Mouse (Mus musculus) MEL (cell line): ENCODE data around the gene Cgref1. TPM values are rescaled to one million over a fixed set of nuclear protein-coding genes. Genes with fewer than 3 reads are reported as not detected.

Source experiments
- DNase-seq: peaks from one replicate; pipeline ENCODE4 v3.0.0; 2011; ENCODE audit warnings: low read depth, low spot score
- H3K27ac ChIP-seq: 2 replicates; pipeline ENCODE4 v1.5.1; 2012; ENCODE audit warnings: low read depth, mild to moderate bottlenecking, control low read depth, low read length, moderate library complexity; ENCODE audit not compliant: control insufficient read depth
- H3K27me3 ChIP-seq, 2 experiments: fragments of 150-350 bp in 1 of 2; sonication (generic) in 1 of 2; 2 replicates each; pipeline ENCODE4 v1.6.1; 2012; ENCODE audit warnings: low read length in 2 of 2, mild to moderate bottlenecking in 2 of 2, improper control_type of control experiment in 1 of 2, moderate library complexity in 1 of 2; ENCODE audit not compliant: insufficient read depth in 2 of 2, control insufficient read depth in 1 of 2
- H3K36me3 ChIP-seq, 2 experiments: 2 replicates each; pipeline ENCODE4 v1.6.1; 2012 to 2014; ENCODE audit warnings: low read length in 2 of 2, improper control_type of control experiment in 1 of 2, inconsistent platforms in 1 of 2, mild to moderate bottlenecking in 1 of 2; ENCODE audit not compliant: insufficient read depth in 2 of 2, control insufficient read depth in 1 of 2
- H3K4me1 ChIP-seq, 2 experiments: fragments of 150-350 bp in 1 of 2; sonication (generic) in 1 of 2; 2 replicates each; pipeline ENCODE4 v1.6.1; 2012; ENCODE audit warnings: low read length in 2 of 2, improper control_type of control experiment in 1 of 2, mild to moderate bottlenecking in 1 of 2; ENCODE audit not compliant: insufficient read depth in 2 of 2, control insufficient read depth in 1 of 2
- H3K4me3 ChIP-seq, 2 experiments: fragments of 150-350 bp in 1 of 2; sonication (generic) in 1 of 2; 2 replicates each; pipeline ENCODE4 v1.5.1; 2012; ENCODE audit warnings: low read depth in 2 of 2, low read length in 2 of 2, mild to moderate bottlenecking in 2 of 2, moderate library complexity in 2 of 2, control low read depth in 1 of 2, improper control_type of control experiment in 1 of 2; ENCODE audit not compliant: control insufficient read depth in 1 of 2, insufficient read depth in 1 of 2
- H3K79me2 ChIP-seq: 2 replicates; pipeline ENCODE4 v1.6.1; 2012; ENCODE audit warnings: mild to moderate bottlenecking, low read length, moderate library complexity; ENCODE audit not compliant: control insufficient read depth, poor library complexity, insufficient read depth
- H3K9ac ChIP-seq: 2 replicates; pipeline ENCODE4 v1.6.1; 2012; ENCODE audit warnings: low read depth, mild to moderate bottlenecking, control low read depth, low read length, moderate library complexity; ENCODE audit not compliant: control insufficient read depth, poor library complexity, severe bottlenecking
- H3K9me3 ChIP-seq: fragments of 150-350 bp; sonication (generic); replicated peaks from 2 replicates; pipeline ENCODE4 v1.6.1; 2012; ENCODE audit warnings: mild to moderate bottlenecking, low read length, improper control_type of control experiment, moderate library complexity; ENCODE audit not compliant: insufficient read depth
- BHLHE40 ChIP-seq: IDR thresholded peaks from 2 replicates; pipeline ENCODE4 v1.6.1; 2012; ENCODE audit warnings: low read depth, mild to moderate bottlenecking, inconsistent platforms, low read length, improper control_type of control experiment, borderline replicate concordance
- CHD1 ChIP-seq: IDR thresholded peaks from 2 replicates; pipeline ENCODE4 v1.6.1; 2012; ENCODE audit warnings: low read depth, mild to moderate bottlenecking, inconsistent platforms, low read length, improper control_type of control experiment
- CHD2 ChIP-seq: IDR thresholded peaks from 2 replicates; pipeline ENCODE4 v1.6.1; 2011; ENCODE audit warnings: low read length, improper control_type of control experiment
- CTCF ChIP-seq, 3 experiments: IDR thresholded peaks in 2 of 3; conservative IDR thresholded peaks in 1 of 3; 2 replicates each; pipeline ENCODE4 v1.5.1; 2011 to 2012; ENCODE audit warnings: low read length in 3 of 3, low read depth in 2 of 3, mild to moderate bottlenecking in 2 of 3, improper control_type of control experiment in 1 of 3, inconsistent platforms in 1 of 3, mixed read lengths in 1 of 3, moderate library complexity in 1 of 3; ENCODE audit not compliant: control insufficient read depth in 1 of 3, insufficient read depth in 1 of 3, poor library complexity in 1 of 3, severe bottlenecking in 1 of 3
- EP300 ChIP-seq, 2 experiments: IDR thresholded peaks; 2 replicates each; pipeline ENCODE4 v1.6.1; 2011; ENCODE audit warnings: improper control_type of control experiment in 2 of 2, low read length in 2 of 2, low read depth in 1 of 2, mild to moderate bottlenecking in 1 of 2
- GABPA ChIP-seq: IDR thresholded peaks from 2 replicates; pipeline ENCODE4 v1.6.1; 2012; ENCODE audit warnings: low read depth, mild to moderate bottlenecking, inconsistent platforms, low read length, improper control_type of control experiment, moderate library complexity
- GATA1 ChIP-seq: IDR thresholded peaks from 2 replicates; pipeline ENCODE4 v1.6.1; 2011; ENCODE audit warnings: low read depth, low read length, improper control_type of control experiment
- MAFK ChIP-seq: IDR thresholded peaks from 2 replicates; pipeline ENCODE4 v1.6.1; 2011; ENCODE audit warnings: low read depth, mild to moderate bottlenecking, low read length, improper control_type of control experiment, borderline replicate concordance
- MAX ChIP-seq: IDR thresholded peaks from 2 replicates; pipeline ENCODE4 v1.6.1; 2011; ENCODE audit warnings: low read length, improper control_type of control experiment
- MAZ ChIP-seq: IDR thresholded peaks from 2 replicates; pipeline ENCODE4 v1.6.1; 2012; ENCODE audit warnings: low read depth, mild to moderate bottlenecking, inconsistent platforms, low read length, improper control_type of control experiment
- MYB ChIP-seq: IDR thresholded peaks from 2 replicates; pipeline ENCODE4 v1.6.1; 2011; ENCODE audit warnings: mild to moderate bottlenecking, low read depth, low read length, improper control_type of control experiment
- MYC ChIP-seq: IDR thresholded peaks from 2 replicates; pipeline ENCODE4 v1.6.1; 2011; ENCODE audit warnings: low read depth, mild to moderate bottlenecking, low read length, improper control_type of control experiment, moderate library complexity
- NELFE ChIP-seq: IDR thresholded peaks from 2 replicates; pipeline ENCODE4 v1.6.1; 2011; ENCODE audit warnings: low read depth, low read length, improper control_type of control experiment
- NRF1 ChIP-seq: IDR thresholded peaks from 2 replicates; pipeline ENCODE4 v1.6.1; 2014; ENCODE audit warnings: low read depth, mild to moderate bottlenecking, inconsistent platforms, low read length, improper control_type of control experiment, moderate library complexity; ENCODE audit not compliant: poor library complexity, insufficient read depth, severe bottlenecking
- POLR2A ChIP-seq, 2 experiments: IDR thresholded peaks; 2 replicates each; pipeline ENCODE4 v1.6.1; 2011 to 2012; ENCODE audit warnings: low read length in 2 of 2, mild to moderate bottlenecking in 2 of 2, control low read depth in 1 of 2, improper control_type of control experiment in 1 of 2, low read depth in 1 of 2, moderate library complexity in 1 of 2; ENCODE audit not compliant: control insufficient read depth in 1 of 2, insufficient read depth in 1 of 2, poor library complexity in 1 of 2
- POLR2AphosphoS5 ChIP-seq: IDR thresholded peaks from 2 replicates; pipeline ENCODE4 v1.6.1; 2012; ENCODE audit warnings: low read depth, borderline replicate concordance, mild to moderate bottlenecking, inconsistent platforms, low read length, moderate library complexity, mixed read lengths
- RAD21 ChIP-seq: IDR thresholded peaks from 2 replicates; pipeline ENCODE4 v1.6.1; 2011; ENCODE audit warnings: mild to moderate bottlenecking, low read depth, low read length, improper control_type of control experiment
- RCOR1 ChIP-seq: IDR thresholded peaks from 2 replicates; pipeline ENCODE4 v1.6.1; 2012; ENCODE audit warnings: low read depth, mild to moderate bottlenecking, inconsistent platforms, low read length, improper control_type of control experiment
- SMC3 ChIP-seq: IDR thresholded peaks from 2 replicates; pipeline ENCODE4 v1.6.1; 2011; ENCODE audit warnings: low read depth, low read length, improper control_type of control experiment
- TAL1 ChIP-seq: IDR thresholded peaks from 2 replicates; pipeline ENCODE4 v1.6.1; 2012; ENCODE audit warnings: mild to moderate bottlenecking, inconsistent platforms, low read length, moderate library complexity, mixed read lengths
- UBTF ChIP-seq: IDR thresholded peaks from 2 replicates; pipeline ENCODE4 v1.6.1; 2012; ENCODE audit warnings: low read depth, mild to moderate bottlenecking, inconsistent platforms, low read length, improper control_type of control experiment, moderate library complexity, borderline replicate concordance; ENCODE audit not compliant: insufficient read depth
- USF1 ChIP-seq: IDR thresholded peaks from 2 replicates; pipeline ENCODE4 v1.6.1; 2014; ENCODE audit warnings: low read depth, mild to moderate bottlenecking, inconsistent platforms, low read length, improper control_type of control experiment, moderate library complexity
- USF2 ChIP-seq, 2 experiments: IDR thresholded peaks; 2 replicates each; pipeline ENCODE4 v1.6.1; 2011 to 2012; ENCODE audit warnings: improper control_type of control experiment in 2 of 2, low read length in 2 of 2, borderline replicate concordance in 1 of 2, inconsistent platforms in 1 of 2, low read depth in 1 of 2, mild to moderate bottlenecking in 1 of 2; ENCODE audit not compliant: insufficient read depth in 1 of 2
- ZMIZ1 ChIP-seq: IDR thresholded peaks from 2 replicates; pipeline ENCODE4 v1.6.1; 2012; ENCODE audit warnings: low read depth, mild to moderate bottlenecking, inconsistent platforms, low read length, improper control_type of control experiment, moderate library complexity
- polyA plus RNA-seq, 2 experiments: library from polyadenylated mRNA; stranded (reverse) in 1 of 2; unstranded in 1 of 2; fragments of >175 nt in 1 of 2; fragments of >200 nt in 1 of 2; gene quantifications; 2 replicates each; pipeline versions ENCODE4 v1.2.1 to v1.2.4; 2012; ENCODE audit warnings: low replicate concordance in 2 of 2, low read depth in 1 of 2; ENCODE audit not compliant: insufficient read length in 2 of 2, insufficient read depth in 1 of 2, missing spikeins in 1 of 2
- total RNA-seq: library from RNA; depleted of rRNA; stranded (reverse); fragments of 300-350 nt; gene quantifications from 2 replicates; pipeline ENCODE4 v1.2.3, GENCODE M21; 2012

Gene Cgref1
- total and polyA plus RNA-seq, 3 experiments, result 1.4 TPM; not detected in 2

DNA sequence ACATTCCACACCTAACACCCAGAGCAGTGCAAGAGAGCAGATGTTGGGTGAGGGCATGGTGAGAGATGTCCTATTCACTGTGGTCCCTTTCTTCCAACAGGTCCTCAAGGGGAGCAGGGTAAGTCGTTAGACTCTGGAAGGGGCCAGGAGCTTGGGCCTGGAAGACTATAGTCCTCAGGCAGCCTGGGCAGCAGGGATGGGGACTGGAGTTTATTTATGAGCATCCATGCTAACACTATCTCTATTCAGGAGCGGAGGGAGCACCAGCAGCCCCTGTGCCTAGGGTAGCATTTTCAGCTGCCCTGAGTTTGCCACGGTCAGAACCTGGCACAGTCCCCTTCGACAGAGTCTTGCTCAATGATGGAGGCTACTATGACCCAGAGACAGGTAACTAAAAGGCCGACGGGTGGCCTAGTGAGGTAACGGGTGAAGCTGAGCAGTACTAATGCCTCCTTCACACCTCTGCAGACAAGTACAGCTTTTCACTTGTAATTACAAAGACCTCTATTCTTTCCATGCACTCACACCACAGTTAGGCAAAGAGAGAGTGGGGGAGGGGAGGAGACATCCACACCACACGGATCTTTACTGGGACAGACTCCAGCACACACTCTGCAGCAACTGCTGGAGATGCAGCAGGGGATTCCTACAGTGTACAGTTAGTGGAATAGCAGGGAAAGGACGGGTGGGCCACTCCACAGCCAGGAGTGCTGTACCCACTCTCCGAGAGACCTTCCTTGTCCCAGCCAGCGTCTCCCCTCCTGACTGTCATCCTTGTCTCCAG, 25.4 kb downstream of the Cgref1 start:
- no peaks in the 10 kb centered on the region for H3K9me3 ChIP-seq
- H3K27me3 ChIP-seq, result no peaks in the 10 kb centered on the region
- H3K36me3 ChIP-seq, result peaks cover 0 to 16% of the 10 kb centered on the region in 2 experiments; a peak in 2 of 4 replicates
- peaks cover 13 to 28% of the 10 kb centered on the region in 2 experiments for H3K4me1 ChIP-seq
- no peak for DNase-seq
- peaks cover 14% of the 10 kb centered on the region for H3K79me2 ChIP-seq
- H3K4me3 ChIP-seq, result peak overlapping the region; percentile 60 to 89
- H3K27ac ChIP-seq, result no peak overlapping the region
- peak overlapping the region; percentile 56 for H3K9ac ChIP-seq
- TF ChIP-seq UBTF (no peak), RAD21 (no peak), CHD2 (peak; percentile 14; the same call in 1 of the 2 replicates), GATA1 (no peak), MYC (0 out of 2 replicates have a peak, but pooled peaks have one; percentile 36), TAL1 (no peak), SMC3 (no peak), NRF1 (no peak), ZMIZ1 (no peak), MYB (no peak), RCOR1 (no peak), GABPA (no peak), POLR2A (IDR thresholded peaks at IDR 0.05; ENCODE audit: control insufficient read depth in 1 of 2, insufficient read depth in 1 of 2, low read depth in 1 of 2, low read length in 2 of 2, poor library complexity in 1 of 2) (0 out of 4 replicates have a peak, but pooled peaks of 1 of the 2 experiments have one; percentile 27), USF1 (no peak), MAX (no peak), USF2 (IDR thresholded peaks at IDR 0.05; ENCODE audit: borderline replicate concordance in 1 of 2, insufficient read depth in 1 of 2, low read depth in 1 of 2, low read length in 2 of 2) (no peak), CTCF (IDR thresholded peaks at IDR 0.05 in 2 of 3, conservative IDR thresholded peaks at IDR 0.05 in 1 of 3; ENCODE audit: control insufficient read depth in 1 of 3, insufficient read depth in 1 of 3, low read depth in 2 of 3, low read length in 3 of 3, poor library complexity in 1 of 3, severe bottlenecking in 1 of 3) (no peak), POLR2AphosphoS5 (no peak), NELFE (no peak), MAFK (no peak), MAZ (no peak), BHLHE40 (no peak), CHD1 (no peak), EP300 (IDR thresholded peaks at IDR 0.05; ENCODE audit: low read depth in 1 of 2, low read length in 2 of 2) (no peak)
